Mouse (Mus musculus) limb, embryonic 14.5 days (tissue): Measurements from ENCODE around the gene Fads2. TPM values are rescaled to one million over a fixed set of nuclear protein-coding genes. Genes with fewer than 3 reads are reported as not detected.
A peak's percentile ranks its signal among the peaks of the same experiment; 100 is the strongest.
"Not testable (repeated sequence)": the region's sequence is repeated elsewhere in the genome, so short reads cannot be mapped to it uniquely, and the experiment has no call there.

Source experiments
- ATAC-seq: fragments of 200-750 bp; cut with Nextera tagmentation; 2 replicates; pipeline ENCODE4 v1.8.0; 2017; ENCODE audit warnings: low read depth, moderate number of reproducible peaks, moderate TSS enrichment; ENCODE audit not compliant: low FRiP score
- DNase-seq: peaks from one replicate; pipeline ENCODE4 v3.0.0-alpha.2; 2015; ENCODE audit warnings: low spot score
- H3K27ac ChIP-seq: fragments of 300-500 bp; sonication (generic); replicated peaks from 2 replicates; pipeline ENCODE4 v1.5.1; 2014; ENCODE audit warnings: low read depth, mild to moderate bottlenecking, low read length, moderate library complexity, mixed read lengths
- H3K27me3 ChIP-seq: fragments of 300-500 bp; sonication (generic); 2 replicates; pipeline ENCODE4 v1.6.1; 2014; ENCODE audit warnings: low read length, mixed read lengths; ENCODE audit not compliant: control insufficient read depth, insufficient read depth
- H3K36me3 ChIP-seq: fragments of 300-500 bp; sonication (generic); 2 replicates; pipeline ENCODE4 v1.6.1; 2014; ENCODE audit warnings: mild to moderate bottlenecking, low read length, moderate library complexity, mixed read lengths; ENCODE audit not compliant: control insufficient read depth, insufficient read depth
- H3K4me1 ChIP-seq: fragments of 300-500 bp; sonication (generic); 2 replicates; pipeline ENCODE4 v1.6.1; 2014; ENCODE audit warnings: antibody characterized with exemption, low read length, mixed read lengths; ENCODE audit not compliant: control insufficient read depth, insufficient read depth
- H3K4me2 ChIP-seq: fragments of 300-500 bp; sonication (generic); replicated peaks from 2 replicates; pipeline ENCODE4 v1.6.1; 2014; ENCODE audit warnings: low read depth, mild to moderate bottlenecking, low read length, moderate library complexity; ENCODE audit not compliant: severe bottlenecking
- H3K4me3 ChIP-seq: fragments of 300-500 bp; sonication (generic); replicated peaks from 2 replicates; pipeline ENCODE4 v1.5.1; 2014; ENCODE audit warnings: low read length
- H3K9ac ChIP-seq: fragments of 300-500 bp; sonication (generic); 2 replicates; pipeline ENCODE4 v1.6.1; 2014; ENCODE audit warnings: mild to moderate bottlenecking, low read depth, low read length, moderate library complexity; ENCODE audit not compliant: severe bottlenecking
- H3K9me3 ChIP-seq: fragments of 300-500 bp; sonication (generic); 2 replicates; pipeline ENCODE4 v1.6.1; 2016; ENCODE audit warnings: low read length; ENCODE audit not compliant: control insufficient read depth
- POLR2A ChIP-seq: fragments of 200-500 bp; IDR thresholded peaks from 2 replicates; pipeline ENCODE4 v1.8.0; 2012; ENCODE audit warnings: inconsistent platforms, mild to moderate bottlenecking, moderate library complexity, borderline replicate concordance; ENCODE audit not compliant: insufficient read depth, insufficient read length; ENCODE audit errors: extremely low read depth
- WGBS: fragments of 180-500 bp; shearing (Covaris S2); extraction: QIAGEN DNeasy Blood & Tissue Kit; methylation state at CpG from one replicate; pipeline ENCODE4 v1.1.7; 2014; 5-methylcytosine and 5-hydroxymethylcytosine counted together
- polyA plus RNA-seq, 2 experiments: library from polyadenylated mRNA; depleted of rRNA in 1 of 2; stranded (reverse) in 1 of 2; unstranded in 1 of 2; fragments of >200 nt; fragmentation: Nextera tagmentation in 1 of 2; extraction: Ambion mirVana in 1 of 2; gene quantifications; 2 replicates each; pipeline versions ENCODE4 v1.2.1 to v1.2.3; 2012 to 2014

The Fads2 gene
- polyA plus RNA-seq, 2 experiments: 26.4 to 80.3 TPM

DNA sequence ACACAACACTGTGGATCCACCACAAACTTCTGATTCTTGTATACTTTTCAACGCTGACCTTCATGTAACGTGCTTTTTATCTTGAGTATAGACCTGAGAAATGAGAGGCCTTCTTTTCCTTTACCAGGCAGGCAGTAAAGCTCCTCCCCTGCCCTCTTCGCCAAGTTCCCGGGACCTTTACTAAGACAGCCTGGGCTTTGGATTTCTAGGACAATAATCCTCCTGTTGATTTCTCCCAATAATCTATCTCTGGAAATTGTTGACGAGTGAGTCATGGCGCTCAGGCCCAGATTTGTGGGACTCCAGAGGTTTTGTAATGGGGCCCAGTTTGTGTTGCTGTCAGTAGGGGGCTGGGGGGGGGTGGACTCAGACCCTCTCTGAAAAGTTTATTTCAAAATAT lies 38.2 kb upstream of the Fads2 start:
- WGBS: 82% methylated on average over 6 of the region's 6 CpGs
- no peak for ATAC-seq
- no peaks in the 10 kb centered on the region for H3K9me3 ChIP-seq

DNA sequence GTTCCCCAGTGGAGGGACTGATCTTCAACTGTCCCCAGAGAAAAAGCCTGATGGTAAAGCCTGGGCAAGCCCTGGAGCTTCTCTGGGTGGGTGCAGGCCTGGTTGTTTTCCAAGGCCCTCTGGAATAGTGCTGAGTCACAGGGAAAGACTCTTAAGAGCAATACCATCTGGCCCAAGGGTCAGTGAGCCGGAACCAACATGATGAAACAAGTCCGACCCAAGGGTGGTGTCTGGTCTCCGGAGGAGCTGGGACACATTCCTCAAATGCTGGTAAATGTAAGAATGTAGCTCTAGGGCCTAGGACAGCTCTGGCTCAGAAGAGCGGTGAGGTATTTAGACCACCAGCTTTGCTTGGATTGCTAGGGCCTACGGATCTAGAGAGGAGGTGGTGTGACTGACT lies 35.9 kb upstream of the Fads2 start:
- Histone ChIP-seq H3K27me3 (no peaks in the 10 kb centered on the region), H3K4me3 (no peak overlapping the region), H3K4me2 (no peak overlapping the region), H3K4me1 (no peaks in the 10 kb centered on the region), H3K36me3 (no peaks in the 10 kb centered on the region), H3K9ac (no peak overlapping the region), H3K27ac (no peak overlapping the region), H3K9me3 (no peaks in the 10 kb centered on the region)
- ATAC-seq: no peak
- DNase-seq: no peak
- TF ChIP-seq POLR2A: no peak
- WGBS: 68% methylated on average over 5 of the region's 5 CpGs

More for the DNA sequence above, 38.2 kb upstream of the Fads2 start:
- H3K36me3 ChIP-seq: no peaks in the 10 kb centered on the region
- no peak for DNase-seq
- no peak for TF ChIP-seq POLR2A
- no peaks in the 10 kb centered on the region for H3K4me1 ChIP-seq
- no peak overlapping the region for H3K4me3 ChIP-seq
- no peak overlapping the region for H3K4me2 ChIP-seq
- H3K9ac ChIP-seq: no peak overlapping the region
- H3K27ac ChIP-seq: no peak overlapping the region
- H3K27me3 ChIP-seq: no peaks in the 10 kb centered on the region

DNA sequence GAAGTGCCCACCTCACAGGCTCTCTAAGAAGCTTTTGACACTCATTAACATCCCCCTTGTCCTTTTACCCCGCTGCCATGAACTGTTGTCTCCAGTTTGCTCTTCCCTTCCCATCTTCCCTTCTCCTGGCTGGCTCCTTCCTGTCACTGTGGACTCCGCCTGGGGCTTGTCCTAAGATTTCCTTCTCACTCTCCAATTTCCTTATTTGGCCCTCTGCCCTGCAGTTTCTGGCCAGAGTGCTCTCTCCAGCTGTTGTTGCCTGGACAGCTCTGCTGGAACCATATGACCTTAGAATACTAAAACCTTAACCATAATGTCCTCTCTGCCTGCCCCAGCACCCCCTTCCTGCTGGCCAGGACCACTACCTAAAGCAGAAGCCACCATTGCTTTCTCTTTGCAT lies 33.1 kb upstream of the Fads2 start:
- ATAC-seq (no peak), DNase-seq (peak; percentile 43)
- H3K4me1 ChIP-seq: no peaks in the 10 kb centered on the region
- no peaks in the 10 kb centered on the region for H3K27me3 ChIP-seq
- no peak overlapping the region for H3K4me2 ChIP-seq
- H3K36me3 ChIP-seq: no peaks in the 10 kb centered on the region
- no peak overlapping the region for H3K4me3 ChIP-seq
- WGBS: 40% methylated on average over 2 of the region's 2 CpGs
- H3K9ac ChIP-seq: no peak overlapping the region
- no peaks in the 10 kb centered on the region for H3K9me3 ChIP-seq
- H3K27ac ChIP-seq: no peak overlapping the region
- no peak for TF ChIP-seq POLR2A

DNA sequence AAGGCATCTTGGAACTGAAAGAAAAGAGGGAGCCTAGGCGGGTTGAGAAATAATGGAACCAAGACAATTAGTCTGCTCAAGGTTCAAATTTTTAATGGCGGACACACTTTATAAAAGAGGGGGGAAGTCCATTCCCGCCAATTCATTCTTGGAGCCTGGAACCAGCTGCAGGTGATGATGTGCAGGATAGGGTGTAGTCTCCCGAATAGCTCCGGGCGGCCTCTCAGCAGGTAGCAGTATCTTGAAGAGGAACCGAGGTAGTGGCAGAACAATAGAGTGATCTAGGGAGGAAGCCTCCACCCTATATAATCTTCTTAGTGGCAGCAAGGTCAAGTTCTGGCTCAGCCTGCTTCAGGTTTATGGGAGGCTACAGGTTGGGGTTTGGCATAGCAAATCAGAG lies 28.0 kb upstream of the Fads2 start:
- not testable (repeated sequence) for H3K27ac ChIP-seq, ATAC-seq, DNase-seq

DNA sequence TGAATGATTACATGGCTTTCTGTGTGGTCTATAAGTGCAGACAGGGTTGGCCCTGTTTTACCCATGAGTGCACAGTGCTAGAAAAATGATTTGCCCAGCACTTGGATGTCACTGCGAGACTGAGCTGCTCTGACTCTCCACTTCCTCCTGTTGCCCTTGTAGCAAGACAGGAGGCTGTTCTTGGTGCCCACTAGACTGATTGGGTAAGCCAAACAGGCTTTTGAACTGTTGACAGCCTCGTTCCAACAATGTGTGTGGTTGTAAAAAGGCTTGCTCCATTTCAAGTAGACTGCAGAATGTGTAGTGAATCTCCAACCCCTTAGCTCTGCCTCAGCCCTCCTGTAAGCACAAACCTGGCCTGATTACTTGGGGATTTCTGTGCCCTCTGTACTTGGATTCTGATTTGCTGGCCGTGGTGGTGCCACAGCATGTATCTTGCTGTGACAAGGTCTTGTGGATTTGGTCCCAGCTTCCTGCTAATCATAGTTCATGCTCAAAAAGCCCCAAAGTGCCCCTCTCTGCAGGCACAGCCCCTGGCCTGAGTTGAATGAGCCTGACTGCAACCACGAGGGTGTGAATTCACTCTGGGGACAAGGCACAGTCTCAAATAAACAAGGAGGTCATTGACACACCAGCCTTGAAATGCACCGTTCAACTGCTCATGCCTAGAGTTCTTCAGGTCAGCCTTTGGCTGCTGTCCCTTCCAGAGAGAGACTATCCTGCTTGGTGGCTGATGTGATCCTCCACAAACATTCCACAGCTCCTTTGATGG lies 25.1 kb upstream of the Fads2 start:
- Histone ChIP-seq H3K36me3 (no peaks in the 10 kb centered on the region), H3K9me3 (no peaks in the 10 kb centered on the region), H3K27ac (no peak overlapping the region), H3K9ac (no peak overlapping the region), H3K27me3 (no peaks in the 10 kb centered on the region), H3K4me2 (no peak overlapping the region), H3K4me3 (no peak overlapping the region), H3K4me1 (no peaks in the 10 kb centered on the region)
- 35% methylated on average over 5 of the region's 5 CpGs for WGBS
- DNase-seq (no peak), ATAC-seq (no peak)
- no peak for TF ChIP-seq POLR2A

More for the DNA sequence above, 28.0 kb upstream of the Fads2 start:
- H3K36me3 ChIP-seq, H3K4me2 ChIP-seq, H3K9me3 ChIP-seq, H3K4me3 ChIP-seq, H3K27me3 ChIP-seq, H3K4me1 ChIP-seq, H3K9ac ChIP-seq: not testable (repeated sequence)
- WGBS: 74% methylated on average over 7 of the region's 7 CpGs
